Mouse (Mus musculus): ENCODE data around the gene Hmga2. TPM values are rescaled to one million over a fixed set of nuclear protein-coding genes. Genes with fewer than 3 reads are reported as not detected.
A peak's percentile ranks its signal among the peaks of the same experiment; 100 is the strongest.

The Hmga2 gene
- total RNA-seq, 2 experiments from 2014 or later = 0.52 TPM; not detected in 1

GRCm38 (mm10) chr10:120402966-120403365 lies 73.3 kb downstream of the Hmga2 start:
- ATAC-seq (replicated peaks; ENCODE audit: low FRiP score, low TSS enrichment, poor library complexity, severe bottlenecking) = no peak

- no peak for ATAC-seq (replicated peaks; ENCODE audit: low FRiP score, low TSS enrichment, poor library complexity, severe bottlenecking)
Observed at GRCm38 (mm10) chr10:120401787-120402186, 74.5 kb downstream of the Hmga2 start.

GRCm38 (mm10) chr10:120399846-120400510 lies 76.3 kb downstream of the Hmga2 start:
- no peak for ATAC-seq (replicated peaks; ENCODE audit: low FRiP score, low TSS enrichment, poor library complexity, severe bottlenecking)

GRCm38 (mm10) chr10:120398745-120399144 lies 77.5 kb downstream of the Hmga2 start:
- no peak for ATAC-seq (replicated peaks; ENCODE audit: low FRiP score, low TSS enrichment, poor library complexity, severe bottlenecking)

GRCm38 (mm10) chr10:120397211-120397631 lies 79.0 kb downstream of the Hmga2 start:
- ATAC-seq (replicated peaks; ENCODE audit: low FRiP score, low TSS enrichment, poor library complexity, severe bottlenecking) = no peak

- no peak for ATAC-seq (replicated peaks; ENCODE audit: low FRiP score, low TSS enrichment, poor library complexity, severe bottlenecking)
Observed at GRCm38 (mm10) chr10:120395550-120395949, 80.7 kb downstream of the Hmga2 start.

- no peak for ATAC-seq (replicated peaks; ENCODE audit: low FRiP score, low TSS enrichment, poor library complexity, severe bottlenecking)
Observed at GRCm38 (mm10) chr10:120394740-120395139, 81.5 kb downstream of the Hmga2 start.

GRCm38 (mm10) chr10:120391971-120392716 lies 84.1 kb downstream of the Hmga2 start:
- no peak for ATAC-seq (replicated peaks; ENCODE audit: low FRiP score, low TSS enrichment, poor library complexity, severe bottlenecking)

- ATAC-seq (replicated peaks; ENCODE audit: low FRiP score, low TSS enrichment, poor library complexity, severe bottlenecking) = no peak
Observed at GRCm38 (mm10) chr10:120390912-120391835, 85.1 kb downstream of the Hmga2 start.

GRCm38 (mm10) chr10:120389707-120390106 lies 86.6 kb downstream of the Hmga2 start:
- no peak for ATAC-seq (replicated peaks; ENCODE audit: low FRiP score, low TSS enrichment, poor library complexity, severe bottlenecking)

- no peak for ATAC-seq (replicated peaks; ENCODE audit: low FRiP score, low TSS enrichment, poor library complexity, severe bottlenecking)
Observed at GRCm38 (mm10) chr10:120388966-120389365, 87.3 kb downstream of the Hmga2 start.

GRCm38 (mm10) chr10:120388400-120388871 lies 87.8 kb downstream of the Hmga2 start:
- no peak for ATAC-seq (replicated peaks; ENCODE audit: low FRiP score, low TSS enrichment, poor library complexity, severe bottlenecking)

- no peak for ATAC-seq (replicated peaks; ENCODE audit: low FRiP score, low TSS enrichment, poor library complexity, severe bottlenecking)
Observed at GRCm38 (mm10) chr10:120387105-120387504, 89.2 kb downstream of the Hmga2 start.

GRCm38 (mm10) chr10:120384797-120385600 lies 91.3 kb downstream of the Hmga2 start:
- ATAC-seq (replicated peaks; ENCODE audit: low FRiP score, low TSS enrichment, poor library complexity, severe bottlenecking) = peak; percentile 45

- ATAC-seq (replicated peaks; ENCODE audit: low FRiP score, low TSS enrichment, poor library complexity, severe bottlenecking) = no peak
Observed at GRCm38 (mm10) chr10:120384040-120384439, 92.2 kb downstream of the Hmga2 start.

GRCm38 (mm10) chr10:120377795-120378194 lies 98.5 kb downstream of the Hmga2 start:
- no peak for ATAC-seq (replicated peaks; ENCODE audit: low FRiP score, low TSS enrichment, poor library complexity, severe bottlenecking)

- peak; percentile 67 for ATAC-seq (replicated peaks; ENCODE audit: low FRiP score, low TSS enrichment, poor library complexity, severe bottlenecking)
Observed at GRCm38 (mm10) chr10:120377327-120377752, 98.9 kb downstream of the Hmga2 start.

GRCm38 (mm10) chr10:120375438-120375837 lies 100.8 kb downstream of the Hmga2 start:
- ATAC-seq (replicated peaks; ENCODE audit: low FRiP score, low TSS enrichment, poor library complexity, severe bottlenecking) = no peak

- no peak for ATAC-seq (replicated peaks; ENCODE audit: low FRiP score, low TSS enrichment, poor library complexity, severe bottlenecking)
Observed at GRCm38 (mm10) chr10:120371215-120371614, 105.1 kb downstream of the Hmga2 start.
